Mouse (Mus musculus) midbrain, embryonic 15.5 days (tissue): Measurements from ENCODE around the gene Tgfa. TPM values are rescaled to one million over a fixed set of nuclear protein-coding genes. Genes with fewer than 3 reads are reported as not detected.

Experiments used
- ATAC-seq: fragments of 200-750 bp; cut with Nextera tagmentation; replicated peaks from 2 replicates; pipeline ENCODE4 v1.8.0; 2017; ENCODE audit warnings: moderate TSS enrichment
- H3K27ac ChIP-seq: fragments of 300-500 bp; sonication (generic); 2 replicates; pipeline ENCODE4 v1.5.1; 2015; ENCODE audit warnings: mild to moderate bottlenecking, inconsistent platforms
- H3K27me3 ChIP-seq: fragments of 300-500 bp; sonication (generic); replicated peaks from 2 replicates; pipeline ENCODE4 v1.6.1; 2015; ENCODE audit warnings: inconsistent platforms
- H3K36me3 ChIP-seq: fragments of 300-500 bp; sonication (generic); replicated peaks from 2 replicates; pipeline ENCODE4 v1.6.1; 2015; ENCODE audit warnings: inconsistent platforms
- H3K4me1 ChIP-seq: fragments of 300-500 bp; sonication (generic); 2 replicates; pipeline ENCODE4 v1.6.1; 2015; ENCODE audit warnings: inconsistent platforms
- H3K4me2 ChIP-seq: fragments of 300-500 bp; sonication (generic); 2 replicates; pipeline ENCODE4 v1.6.1; 2015; ENCODE audit warnings: inconsistent platforms, mild to moderate bottlenecking, moderate library complexity
- H3K4me3 ChIP-seq: fragments of 300-500 bp; sonication (generic); 2 replicates; pipeline ENCODE4 v1.5.1; 2015; ENCODE audit warnings: mild to moderate bottlenecking, inconsistent platforms
- H3K9ac ChIP-seq: fragments of 300-500 bp; sonication (generic); 2 replicates; pipeline ENCODE4 v1.6.1; 2015; ENCODE audit warnings: mild to moderate bottlenecking, inconsistent platforms
- H3K9me3 ChIP-seq: fragments of 300-500 bp; sonication (generic); 2 replicates; pipeline ENCODE4 v1.6.1; 2016; ENCODE audit warnings: inconsistent platforms
- WGBS: fragments of 180-500 bp; shearing (Covaris S2); methylation state at CpG from one replicate; pipeline ENCODE4 v1.1.7; 2015; ENCODE audit warnings: mixed read lengths; 5-methylcytosine and 5-hydroxymethylcytosine counted together
- polyA plus RNA-seq: library from polyadenylated mRNA; unstranded; fragments of >200 nt; fragmentation: Nextera tagmentation; extraction: Ambion mirVana; gene quantifications from 2 replicates; pipeline ENCODE4 v1.2.1, GENCODE M21; 2015

Tgfa gene
- polyA plus RNA-seq, 1 experiment from 2014 or later, result 13.2 TPM

- H3K27ac ChIP-seq, result no peak overlapping the region
- no peaks in the 10 kb centered on the region; the same call in 1 of the 2 replicates for H3K27me3 ChIP-seq
- H3K9ac ChIP-seq, result no peak overlapping the region
- H3K4me1 ChIP-seq, result peaks cover 8% of the 10 kb centered on the region
- no peak for ATAC-seq
- no peak overlapping the region for H3K4me3 ChIP-seq
- 32% methylated on average over 16 of the region's 16 CpGs for WGBS
- no peaks in the 10 kb centered on the region for H3K36me3 ChIP-seq
- no peak overlapping the region for H3K4me2 ChIP-seq
- H3K9me3 ChIP-seq, result no peaks in the 10 kb centered on the region
Observed at GRCm38 (mm10) chr6:86249042-86249441, 54.0 kb downstream of the Tgfa start.

DNA sequence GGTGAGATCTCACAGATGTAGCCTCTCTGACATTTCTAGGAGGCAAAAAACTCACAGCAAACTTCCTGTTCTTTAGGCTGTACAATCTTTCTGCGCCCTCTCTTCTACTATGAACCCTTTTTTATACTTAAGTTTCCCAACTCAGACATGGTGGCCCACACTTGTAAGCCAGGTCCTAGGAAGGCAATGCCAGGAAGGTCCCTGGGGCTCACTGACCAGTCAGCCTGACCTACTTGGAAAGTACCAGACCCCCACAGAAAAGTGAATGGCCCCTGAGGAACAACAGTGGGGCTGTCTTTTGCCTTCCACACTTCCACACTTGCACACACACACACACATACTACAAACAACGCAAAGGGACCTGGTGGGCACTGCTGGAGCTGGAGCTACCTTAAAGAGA, 55.2 kb downstream of the Tgfa start:
- ATAC-seq, result no peak
- H3K36me3 ChIP-seq, result no peaks in the 10 kb centered on the region
- H3K27ac ChIP-seq, result no peak overlapping the region
- peaks cover 5% of the 10 kb centered on the region for H3K4me1 ChIP-seq
- 87% methylated on average over 2 of the region's 2 CpGs for WGBS
- H3K9ac ChIP-seq, result no peak overlapping the region
- no peaks in the 10 kb centered on the region; the same call in 1 of the 2 replicates for H3K27me3 ChIP-seq
- no peak overlapping the region for H3K4me2 ChIP-seq
- no peak overlapping the region for H3K4me3 ChIP-seq
- no peaks in the 10 kb centered on the region for H3K9me3 ChIP-seq

DNA sequence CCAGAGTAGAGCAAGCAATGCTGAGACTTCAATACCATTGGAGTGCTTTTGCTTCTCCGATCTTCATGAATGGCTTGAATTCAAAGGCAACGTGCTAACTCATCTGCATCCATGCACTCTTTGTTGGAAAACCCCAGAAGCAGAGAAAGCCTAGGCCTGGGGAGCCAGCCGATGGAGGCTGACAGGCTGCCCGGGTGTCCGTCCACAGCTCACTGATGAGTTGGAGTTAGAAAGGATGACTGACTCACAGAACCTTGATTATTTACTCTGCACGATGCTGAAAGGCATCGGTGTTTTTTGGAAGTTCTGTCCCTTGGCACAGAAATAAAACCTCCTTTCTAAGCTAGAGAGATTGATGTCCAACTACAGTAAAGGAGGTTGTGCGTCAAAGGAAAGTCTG, 55.8 kb downstream of the Tgfa start:
- no peak overlapping the region for H3K4me3 ChIP-seq
- no peak overlapping the region for H3K9ac ChIP-seq
- WGBS, result 61% methylated on average over 8 of the region's 8 CpGs
- no peak overlapping the region for H3K4me2 ChIP-seq
- H3K4me1 ChIP-seq, result peaks cover 5% of the 10 kb centered on the region
- ATAC-seq, result no peak
- H3K36me3 ChIP-seq, result no peaks in the 10 kb centered on the region
- no peak overlapping the region for H3K27ac ChIP-seq
- H3K9me3 ChIP-seq, result no peaks in the 10 kb centered on the region
- no peaks in the 10 kb centered on the region; the same call in 1 of the 2 replicates for H3K27me3 ChIP-seq

- Histone ChIP-seq H3K4me3 (no peak overlapping the region), H3K27ac (no peak overlapping the region), H3K9me3 (no peaks in the 10 kb centered on the region), H3K27me3 (no peaks in the 10 kb centered on the region), H3K36me3 (no peaks in the 10 kb centered on the region), H3K9ac (no peak overlapping the region), H3K4me2 (no peak overlapping the region), H3K4me1 (peaks cover 5% of the 10 kb centered on the region)
- 77% methylated on average over 10 of the region's 10 CpGs for WGBS
- no peak for ATAC-seq
Observed at GRCm38 (mm10) chr6:86252176-86253125, 57.4 kb downstream of the Tgfa start.

GRCm38 (mm10) chr6:86255899-86256298, 60.9 kb downstream of the Tgfa start:
- no peak overlapping the region for H3K9ac ChIP-seq
- 89% methylated on average over 9 of the region's 9 CpGs for WGBS

DNA sequence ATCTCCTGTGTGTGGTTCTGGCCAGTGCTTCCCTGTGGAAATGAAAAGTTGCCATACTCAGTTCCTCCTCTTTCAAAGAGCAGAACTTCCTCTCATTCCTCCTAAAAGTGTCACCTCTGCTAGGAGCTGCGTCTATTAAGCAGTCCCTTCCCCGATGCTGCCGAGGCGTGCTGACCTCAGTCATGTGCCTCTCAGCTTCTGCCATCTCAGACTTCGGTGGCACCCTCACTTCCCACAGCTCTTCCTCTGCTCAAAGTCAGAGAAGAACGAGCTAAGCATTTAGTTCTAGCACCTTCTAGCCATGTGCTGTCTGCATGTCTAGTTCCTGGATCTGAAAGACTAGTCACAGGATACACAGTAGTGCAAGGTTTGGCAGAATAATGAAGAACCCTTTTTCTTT, 64.2 kb downstream of the Tgfa start:
- H3K4me2 ChIP-seq, result no peak overlapping the region
- no peaks in the 10 kb centered on the region for H3K9me3 ChIP-seq
- WGBS, result 89% methylated on average over 6 of the region's 6 CpGs
- H3K27ac ChIP-seq, result no peak overlapping the region
- H3K36me3 ChIP-seq, result no peaks in the 10 kb centered on the region
- no peak for ATAC-seq
- H3K4me3 ChIP-seq, result no peak overlapping the region
- H3K27me3 ChIP-seq, result no peaks in the 10 kb centered on the region
- H3K4me1 ChIP-seq, result no peaks in the 10 kb centered on the region
- H3K9ac ChIP-seq, result no peak overlapping the region

More at GRCm38 (mm10) chr6:86255899-86256298, 60.9 kb downstream of the Tgfa start:
- ATAC-seq, result no peak
- Histone ChIP-seq H3K36me3 (no peaks in the 10 kb centered on the region), H3K4me3 (no peak overlapping the region), H3K9me3 (no peaks in the 10 kb centered on the region), H3K4me1 (no peaks in the 10 kb centered on the region), H3K4me2 (no peak overlapping the region), H3K27me3 (no peaks in the 10 kb centered on the region), H3K27ac (no peak overlapping the region)

DNA sequence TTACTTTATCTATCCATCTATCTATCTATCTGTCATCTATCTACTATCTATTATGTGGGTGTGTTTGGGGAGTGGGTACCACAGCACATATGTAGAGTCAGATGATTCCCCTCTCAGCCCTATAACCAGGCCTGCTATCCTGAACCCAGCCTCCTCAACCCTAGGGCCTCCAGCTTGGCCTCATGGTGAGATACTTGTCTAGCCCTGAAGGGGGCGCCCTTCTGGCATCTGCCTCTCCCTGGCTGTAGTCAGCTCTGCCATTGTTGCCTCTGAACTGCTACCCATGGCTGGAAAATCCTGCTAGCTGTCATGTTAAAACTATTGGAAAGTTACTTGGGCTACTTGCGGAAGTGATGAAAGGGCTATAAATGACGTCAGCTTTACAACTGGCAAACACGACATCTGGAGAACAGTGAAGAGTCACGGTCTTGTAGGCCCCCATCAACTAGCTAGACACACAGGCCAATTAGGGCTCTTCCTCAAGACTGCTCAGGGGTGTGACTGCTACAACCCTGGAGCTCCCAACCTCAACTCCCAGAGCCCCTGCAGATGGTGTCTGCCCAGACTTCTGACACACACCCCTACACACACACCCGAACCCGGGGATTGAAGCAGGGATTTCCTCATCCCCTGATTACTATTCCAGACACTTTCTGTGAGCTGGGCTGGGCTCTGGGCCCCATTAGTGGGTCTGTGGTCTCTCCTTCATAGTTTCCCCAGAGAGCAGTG, 65.5 kb downstream of the Tgfa start:
- Histone ChIP-seq H3K27me3 (no peaks in the 10 kb centered on the region), H3K9ac (no peak overlapping the region), H3K9me3 (no peaks in the 10 kb centered on the region), H3K27ac (no peak overlapping the region), H3K4me3 (no peak overlapping the region), H3K4me1 (no peaks in the 10 kb centered on the region), H3K36me3 (no peaks in the 10 kb centered on the region), H3K4me2 (no peak overlapping the region)
- ATAC-seq, result no peak
- 72% methylated on average over 7 of the region's 7 CpGs for WGBS

GRCm38 (mm10) chr6:86266786-86267185, 71.8 kb downstream of the Tgfa start:
- no peaks in the 10 kb centered on the region for H3K9me3 ChIP-seq
- H3K27ac ChIP-seq, result no peak overlapping the region
- no peaks in the 10 kb centered on the region for H3K4me1 ChIP-seq
- ATAC-seq, result no peak
- 80% methylated on average over 5 of the region's 5 CpGs for WGBS
- no peaks in the 10 kb centered on the region for H3K27me3 ChIP-seq
- H3K4me2 ChIP-seq, result no peak overlapping the region
- no peaks in the 10 kb centered on the region for H3K36me3 ChIP-seq
- H3K9ac ChIP-seq, result no peak overlapping the region
- H3K4me3 ChIP-seq, result no peak overlapping the region

DNA sequence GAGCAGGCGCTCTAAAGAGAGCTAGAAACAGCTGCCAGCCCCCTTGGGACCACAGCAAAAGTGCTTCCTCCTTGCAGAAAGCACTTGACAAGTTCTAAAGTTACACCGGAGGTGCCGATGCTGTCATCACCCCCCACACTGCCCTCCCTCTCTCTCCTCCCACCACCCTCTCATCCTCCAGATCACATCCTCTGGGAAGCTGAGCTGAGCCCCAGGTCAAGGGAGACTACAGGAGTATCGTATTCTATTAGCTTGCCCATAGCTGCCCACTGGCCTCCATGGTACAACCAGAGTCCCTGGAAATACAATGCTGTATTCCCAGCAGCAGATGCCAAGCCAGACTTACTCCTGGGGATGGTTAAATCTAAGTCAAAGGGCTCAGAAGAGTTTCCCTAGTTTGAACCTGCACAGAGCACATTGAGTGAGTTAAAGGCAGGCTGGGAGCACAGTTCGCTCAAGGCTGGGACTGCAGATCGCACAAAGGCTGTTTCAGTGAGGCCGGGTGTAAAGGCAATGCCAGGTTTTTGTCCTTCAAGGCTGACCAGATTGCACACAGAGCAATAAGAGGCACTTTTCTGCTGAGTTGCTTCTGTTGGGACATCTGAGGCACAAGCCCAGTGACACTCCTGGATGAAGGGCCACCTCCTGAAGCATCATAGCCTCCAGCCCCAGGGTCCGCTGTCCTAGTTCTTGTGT, 75.5 kb downstream of the Tgfa start:
- peaks cover 4% of the 10 kb centered on the region; the same call in 1 of the 2 replicates for H3K4me1 ChIP-seq
- no peaks in the 10 kb centered on the region for H3K27me3 ChIP-seq
- ATAC-seq, result no peak
- no peak overlapping the region for H3K4me2 ChIP-seq
- H3K27ac ChIP-seq, result no peak overlapping the region
- H3K9me3 ChIP-seq, result no peaks in the 10 kb centered on the region
- H3K9ac ChIP-seq, result no peak overlapping the region
- WGBS, result 84% methylated on average over 8 of the region's 8 CpGs
- no peak overlapping the region for H3K4me3 ChIP-seq
- H3K36me3 ChIP-seq, result no peaks in the 10 kb centered on the region

DNA sequence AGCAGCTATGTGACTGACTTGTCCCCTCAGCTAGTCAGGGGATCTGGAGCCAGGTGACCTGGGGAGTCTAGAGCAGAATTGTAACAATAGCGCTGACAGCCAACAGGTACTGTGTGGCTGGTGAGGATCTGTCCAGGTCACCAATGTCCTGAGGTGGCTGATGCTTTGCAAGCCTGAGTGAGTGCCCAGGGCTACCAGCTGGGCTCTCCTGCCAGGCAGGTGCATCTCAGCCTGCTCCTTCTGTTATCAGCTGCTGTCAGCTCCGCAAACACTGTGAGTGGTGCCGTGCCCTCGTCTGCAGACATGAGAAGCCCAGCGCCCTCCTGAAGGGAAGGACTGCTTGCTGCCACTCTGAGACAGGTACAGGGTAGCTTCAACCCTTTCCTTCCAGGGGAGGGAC, 76.1 kb downstream of the Tgfa start:
- Histone ChIP-seq H3K36me3 (no peaks in the 10 kb centered on the region), H3K9me3 (no peaks in the 10 kb centered on the region), H3K9ac (no peak overlapping the region), H3K27me3 (no peaks in the 10 kb centered on the region), H3K4me3 (no peak overlapping the region), H3K4me1 (peaks cover 4% of the 10 kb centered on the region; the same call in 1 of the 2 replicates), H3K27ac (no peak overlapping the region), H3K4me2 (no peak overlapping the region)
- no peak for ATAC-seq
- 85% methylated on average over 5 of the region's 5 CpGs for WGBS

DNA sequence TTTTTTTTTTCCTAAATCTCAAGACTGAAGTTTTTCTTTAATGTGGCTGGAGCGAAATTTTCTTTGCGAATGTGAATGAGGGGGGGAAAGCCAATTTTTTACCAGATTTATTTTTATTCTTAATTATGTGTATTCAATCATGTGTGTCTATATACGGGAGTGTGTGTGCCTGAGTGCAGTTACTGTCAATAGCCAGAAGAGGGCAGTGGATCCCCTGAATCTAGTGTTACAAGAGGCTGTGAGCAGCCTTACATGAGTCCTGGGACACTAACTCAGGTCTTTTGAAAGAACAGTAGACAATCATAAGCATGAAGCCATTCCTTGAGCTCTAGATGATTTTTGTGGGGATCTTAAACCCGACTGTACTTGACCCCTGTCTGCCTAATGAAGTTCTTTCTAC, 80.7 kb downstream of the Tgfa start:
- Histone ChIP-seq H3K27me3 (no peaks in the 10 kb centered on the region), H3K9me3 (no peaks in the 10 kb centered on the region), H3K36me3 (no peaks in the 10 kb centered on the region), H3K4me2 (no peak overlapping the region), H3K4me3 (no peak overlapping the region), H3K27ac (no peak overlapping the region), H3K4me1 (peaks cover 4% of the 10 kb centered on the region; the same call in 1 of the 2 replicates), H3K9ac (no peak overlapping the region)
- WGBS, result 92% methylated on average over 4 of the region's 4 CpGs
- ATAC-seq, result no peak

DNA sequence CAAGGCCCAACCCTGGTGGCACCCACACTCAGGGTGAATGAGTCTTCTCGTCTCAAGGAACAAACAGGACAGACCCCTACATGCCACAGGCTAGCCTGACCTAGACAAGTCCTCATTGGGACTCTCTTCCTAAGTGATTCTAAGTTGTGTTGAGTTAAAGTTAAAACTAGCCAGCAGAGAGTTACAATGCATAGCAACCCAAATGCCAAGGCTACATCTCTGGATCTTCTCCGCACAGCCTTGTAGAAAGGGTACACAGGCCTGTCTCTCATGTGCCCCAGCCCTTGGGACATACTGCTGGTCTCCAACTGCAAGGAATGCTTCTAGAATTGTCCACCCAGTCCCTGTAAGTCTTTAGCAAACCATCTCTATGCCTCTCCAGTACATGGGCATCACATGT, 81.8 kb downstream of the Tgfa start:
- H3K27me3 ChIP-seq, result no peaks in the 10 kb centered on the region
- H3K4me1 ChIP-seq, result peaks cover 4% of the 10 kb centered on the region; the same call in 1 of the 2 replicates
- no peak for ATAC-seq
- no peak overlapping the region for H3K4me2 ChIP-seq
- no peak overlapping the region for H3K4me3 ChIP-seq
- no peaks in the 10 kb centered on the region for H3K9me3 ChIP-seq
- H3K36me3 ChIP-seq, result no peaks in the 10 kb centered on the region
- no peak overlapping the region for H3K9ac ChIP-seq
- no peak overlapping the region for H3K27ac ChIP-seq
- 92% methylated on average over 2 of the region's 2 CpGs for WGBS
